Mouse (Mus musculus): ENCODE results near the gene Mindy2. TPM values are rescaled to one million over a fixed set of nuclear protein-coding genes. Genes with fewer than 3 reads are reported as not detected.

The Mindy2 gene
- total and polyA plus RNA-seq, 3 experiments = 6.3 to 6.8 TPM; not detected in 1

- TF ChIP-seq NRF1 (IDR thresholded peaks at IDR 0.05; ENCODE audit: insufficient read depth, low read depth, low read length, poor library complexity, severe bottlenecking) (peak; percentile 89), MAX (IDR thresholded peaks at IDR 0.05; ENCODE audit: low read length) (peak; percentile 83), RCOR1 (IDR thresholded peaks at IDR 0.05; ENCODE audit: low read depth, low read length) (no peak), RAD21 (IDR thresholded peaks at IDR 0.05; ENCODE audit: low read depth, low read length) (no peak), E2F4 (IDR thresholded peaks at IDR 0.05; ENCODE audit: borderline replicate concordance, low read depth, low read length) (no peak), NELFE (IDR thresholded peaks at IDR 0.05; ENCODE audit: low read depth, low read length) (peak; percentile 84), HCFC1 (IDR thresholded peaks at IDR 0.05; ENCODE audit: low read depth, low read length) (peak; percentile 69; the same call in 1 of the 2 replicates), MYC (IDR thresholded peaks at IDR 0.05; ENCODE audit: low read depth, low read length) (no peak), TAL1 (IDR thresholded peaks at IDR 0.05; ENCODE audit: low read length) (no peak), MAFK (IDR thresholded peaks at IDR 0.05; ENCODE audit: borderline replicate concordance, low read depth, low read length) (no peak), POLR2AphosphoS5 (IDR thresholded peaks at IDR 0.05; ENCODE audit: borderline replicate concordance, low read depth, low read length) (no peak), MEF2A (IDR thresholded peaks at IDR 0.05; ENCODE audit: extremely low read depth, insufficient replicate concordance, low read depth, low read length, poor library complexity, severe bottlenecking) (no peak; the same call in 1 of the 2 replicates), POLR2AphosphoS2 (IDR thresholded peaks at IDR 0.05; ENCODE audit: low read length) (peak; percentile 65; the same call in 1 of the 2 replicates), ZMIZ1 (IDR thresholded peaks at IDR 0.05; ENCODE audit: low read depth, low read length) (peak; percentile 83; the same call in 1 of the 2 replicates), GATA1 (IDR thresholded peaks at IDR 0.05; ENCODE audit: low read depth, low read length) (no peak), GABPA (IDR thresholded peaks at IDR 0.05; ENCODE audit: low read depth, low read length) (no peak), BHLHE40 (IDR thresholded peaks at IDR 0.05; ENCODE audit: borderline replicate concordance, low read depth, low read length) (no peak)
Observed at GRCm38 (mm10) chr9:70678682-70679131, 21.7 kb upstream of the Mindy2 start, which contains the start of gene Adam10 (continued).

DNA sequence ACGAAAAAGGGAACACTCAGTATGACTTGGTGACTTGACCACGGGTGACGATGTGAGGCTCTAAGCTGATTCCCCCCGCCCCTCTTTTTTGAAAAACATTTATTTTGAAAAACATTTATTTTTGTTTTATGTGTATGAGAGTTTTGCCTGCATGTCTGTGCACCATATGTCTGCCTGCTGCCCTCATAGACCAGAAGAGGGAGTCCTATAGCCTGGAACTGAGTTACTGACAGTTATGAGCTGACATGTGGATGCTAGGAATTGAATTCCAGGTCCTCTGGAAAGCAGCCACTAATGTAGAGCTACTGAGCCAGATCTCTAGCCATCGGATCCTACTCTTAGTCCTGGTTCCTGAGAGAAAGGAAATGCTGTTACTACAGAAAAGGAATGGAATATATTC, 19.0 kb upstream of the Mindy2 start:
- peaks cover 6 to 9% of the 10 kb centered on the region in 2 experiments for H3K4me1 ChIP-seq (ENCODE audit: control insufficient read depth in 1 of 2, insufficient read depth in 2 of 2, low read length in 2 of 2)
- peaks cover 19% of the 10 kb centered on the region for H3K79me2 ChIP-seq (ENCODE audit: control insufficient read depth, insufficient read depth, low read length, poor library complexity)
- H3K9me3 ChIP-seq (replicated peaks; ENCODE audit: insufficient read depth, low read length) = no peaks in the 10 kb centered on the region
- H3K27ac ChIP-seq (ENCODE audit: control insufficient read depth, low read depth, low read length) = peak overlapping the region; percentile 61
- peak overlapping the region; percentile 30 for H3K9ac ChIP-seq (ENCODE audit: control insufficient read depth, low read depth, low read length, poor library complexity, severe bottlenecking)
- H3K36me3 ChIP-seq (ENCODE audit: control insufficient read depth in 1 of 2, insufficient read depth in 2 of 2, low read length in 2 of 2) = peaks cover 0 to 17% of the 10 kb centered on the region in 2 experiments; a peak in 3 of 4 replicates
- H3K4me3 ChIP-seq (ENCODE audit: control insufficient read depth in 1 of 2, insufficient read depth in 1 of 2, low read depth in 2 of 2, low read length in 2 of 2) = peak overlapping the region; percentile 40 to 58
- no peak for DNase-seq (ENCODE audit: low read depth, low spot score)
- H3K27me3 ChIP-seq (ENCODE audit: control insufficient read depth in 1 of 2, insufficient read depth in 2 of 2, low read length in 2 of 2) = no peaks in the 10 kb centered on the region
- TF ChIP-seq RCOR1 (IDR thresholded peaks at IDR 0.05; ENCODE audit: low read depth, low read length) (no peak), EP300 (IDR thresholded peaks at IDR 0.05; ENCODE audit: low read depth in 1 of 2, low read length in 2 of 2) (no peak), GABPA (IDR thresholded peaks at IDR 0.05; ENCODE audit: low read depth, low read length) (no peak), SIN3A (IDR thresholded peaks at IDR 0.05; ENCODE audit: low read length) (peak; percentile 59), MAZ (IDR thresholded peaks at IDR 0.05; ENCODE audit: low read depth, low read length) (no peak), HCFC1 (IDR thresholded peaks at IDR 0.05; ENCODE audit: low read depth, low read length) (no peak), POLR2A (IDR thresholded peaks at IDR 0.05; ENCODE audit: control insufficient read depth in 1 of 2, insufficient read depth in 1 of 2, low read depth in 1 of 2, low read length in 2 of 2, poor library complexity in 1 of 2) (no peak), POLR2AphosphoS5 (IDR thresholded peaks at IDR 0.05; ENCODE audit: borderline replicate concordance, low read depth, low read length) (no peak), MEF2A (IDR thresholded peaks at IDR 0.05; ENCODE audit: extremely low read depth, insufficient replicate concordance, low read depth, low read length, poor library complexity, severe bottlenecking) (no peak), E2F4 (IDR thresholded peaks at IDR 0.05; ENCODE audit: borderline replicate concordance, low read depth, low read length) (no peak), NELFE (IDR thresholded peaks at IDR 0.05; ENCODE audit: low read depth, low read length) (no peak), CTCF (IDR thresholded peaks at IDR 0.05 in 2 of 3, conservative IDR thresholded peaks at IDR 0.05 in 1 of 3; ENCODE audit: control insufficient read depth in 1 of 3, insufficient read depth in 1 of 3, low read depth in 2 of 3, low read length in 3 of 3, poor library complexity in 1 of 3, severe bottlenecking in 1 of 3) (peak; percentile 34 to 73 (median 54); a peak in 5 of 6 replicates), NRF1 (IDR thresholded peaks at IDR 0.05; ENCODE audit: insufficient read depth, low read depth, low read length, poor library complexity, severe bottlenecking) (no peak), MYB (IDR thresholded peaks at IDR 0.05; ENCODE audit: low read depth, low read length) (no peak), KAT2A (conservative IDR thresholded peaks at IDR 0.05; ENCODE audit: low read depth, low read length) (no peak), ZMIZ1 (IDR thresholded peaks at IDR 0.05; ENCODE audit: low read depth, low read length) (no peak), GATA1 (IDR thresholded peaks at IDR 0.05; ENCODE audit: low read depth, low read length) (no peak), ZC3H11A (IDR thresholded peaks at IDR 0.05; ENCODE audit: low read depth, low read length) (peak; percentile 72), BHLHE40 (IDR thresholded peaks at IDR 0.05; ENCODE audit: borderline replicate concordance, low read depth, low read length) (no peak), ETS1 (IDR thresholded peaks at IDR 0.05; ENCODE audit: low read depth, low read length) (no peak), RAD21 (IDR thresholded peaks at IDR 0.05; ENCODE audit: low read depth, low read length) (peak; percentile 68), ZNF384 (IDR thresholded peaks at IDR 0.05; ENCODE audit: low read depth, low read length) (no peak), MAX (IDR thresholded peaks at IDR 0.05; ENCODE audit: low read length) (no peak), TAL1 (IDR thresholded peaks at IDR 0.05; ENCODE audit: low read length) (no peak), MXI1 (IDR thresholded peaks at IDR 0.05; ENCODE audit: low read depth, low read length) (peak; percentile 76), JUND (IDR thresholded peaks at IDR 0.05; ENCODE audit: low read depth, low read length) (no peak), CHD2 (IDR thresholded peaks at IDR 0.05; ENCODE audit: low read length) (no peak), CHD1 (IDR thresholded peaks at IDR 0.05; ENCODE audit: low read depth, low read length) (no peak), MYC (IDR thresholded peaks at IDR 0.05; ENCODE audit: low read depth, low read length) (peak; percentile 77; the same call in 1 of the 2 replicates), SMC3 (IDR thresholded peaks at IDR 0.05; ENCODE audit: low read depth, low read length) (peak; percentile 80)

Measured in MEL (cell line).